In genomic region chr13:111534131-111534530, GRCm38 (mm10) we compare ENCODE assay signal across 11 mouse cellular contexts. TPM values are rescaled to one million over a fixed set of nuclear protein-coding genes. Genes with fewer than 3 reads are reported as not detected.
DNase-seq lines count a peak whose midpoint lies in the region; ATAC-seq and TF ChIP-seq lines count a peak whose summit lies in the region.
"Had no signal": no experiment of that assay in that cellular context is flagged by ENCODE, and none has a peak within 500 bp of the region (broad histone marks: within the 10 kb centered on the region; RNA-seq: fewer than 3 reads in every experiment).

No protein-coding gene starts in this region.

- H3K4me2 ChIP-seq in forebrain, embryonic 11.5 days (ENCODE audit: low read depth, low read length, severe bottlenecking): no peak overlapping the region
- no peak overlapping the region for H3K4me2 ChIP-seq in forebrain, embryonic 15.5 days (replicated peaks)
- H3K4me2 ChIP-seq in lung, postnatal 0 days (replicated peaks; ENCODE audit: low read depth, low read length): no peak overlapping the region
- no peak overlapping the region for H3K4me2 ChIP-seq in forebrain, embryonic 14.5 days (ENCODE audit: low read length)
- H3K4me2 ChIP-seq: lung, embryonic 15.5 days had no signal

- 72% methylated on average over 6 of the region's 6 CpGs for WGBS in forebrain, embryonic 11.5 days
- WGBS in forebrain, embryonic 15.5 days: 70% methylated on average over 6 of the region's 6 CpGs
- 65% methylated on average over 6 of the region's 6 CpGs for WGBS in lung, postnatal 0 days
- 70% methylated on average over 6 of the region's 6 CpGs for WGBS in bone marrow, adult 2 months
- 72% methylated on average over 6 of the region's 6 CpGs for WGBS in forebrain, embryonic 14.5 days

- H3K4me1 ChIP-seq in forebrain, embryonic 11.5 days (replicated peaks; ENCODE audit: control insufficient read depth, insufficient read depth, low read length): no peaks in the 10 kb centered on the region
- H3K4me1 ChIP-seq in forebrain, embryonic 15.5 days: no peaks in the 10 kb centered on the region
- no peaks in the 10 kb centered on the region for H3K4me1 ChIP-seq in lung, postnatal 0 days (ENCODE audit: insufficient read depth, low read depth, low read length)
- no peaks in the 10 kb centered on the region for H3K4me1 ChIP-seq in bone marrow, adult 2 months (ENCODE audit: control insufficient read depth, insufficient read depth, low read length)
- H3K4me1 ChIP-seq in forebrain, embryonic 14.5 days (ENCODE audit: control insufficient read depth, insufficient read depth, low read length): no peaks in the 10 kb centered on the region
- H3K4me1 ChIP-seq: lung, embryonic 15.5 days had no signal

- no peaks in the 10 kb centered on the region for H3K9me3 ChIP-seq in forebrain, embryonic 11.5 days (ENCODE audit: control insufficient read depth, low read length)
- H3K9me3 ChIP-seq in forebrain, embryonic 15.5 days: no peaks in the 10 kb centered on the region
- H3K9me3 ChIP-seq in lung, postnatal 0 days (ENCODE audit: low read length): no peaks in the 10 kb centered on the region
- H3K9me3 ChIP-seq in forebrain, embryonic 14.5 days (replicated peaks; ENCODE audit: control insufficient read depth, low read length): no peaks in the 10 kb centered on the region
- H3K9me3 ChIP-seq: lung, embryonic 15.5 days had no signal

- no peaks in the 10 kb centered on the region for H3K27me3 ChIP-seq in forebrain, embryonic 11.5 days (ENCODE audit: control insufficient read depth, insufficient read depth, low read length)
- no peaks in the 10 kb centered on the region for H3K27me3 ChIP-seq in forebrain, embryonic 15.5 days
- no peaks in the 10 kb centered on the region for H3K27me3 ChIP-seq in lung, postnatal 0 days (replicated peaks; ENCODE audit: insufficient read depth, low read length)
- no peaks in the 10 kb centered on the region for H3K27me3 ChIP-seq in forebrain, embryonic 14.5 days (replicated peaks; ENCODE audit: control insufficient read depth, insufficient read depth, low read length)
- H3K27me3 ChIP-seq: lung, embryonic 15.5 days had no signal

- no peak overlapping the region for H3K4me3 ChIP-seq in forebrain, embryonic 11.5 days (ENCODE audit: low read depth, low read length)
- H3K4me3 ChIP-seq in forebrain, embryonic 15.5 days: no peak overlapping the region
- H3K4me3 ChIP-seq in lung, postnatal 0 days (ENCODE audit: low read depth, low read length): no peak overlapping the region
- H3K4me3 ChIP-seq in bone marrow, adult 2 months (replicated peaks; ENCODE audit: control insufficient read depth, low read depth, low read length): no peak overlapping the region
- H3K4me3 ChIP-seq in forebrain, embryonic 14.5 days (ENCODE audit: low read depth, low read length): no peak overlapping the region
- H3K4me3 ChIP-seq: lung, embryonic 15.5 days had no signal

- ATAC-seq in forebrain, embryonic 11.5 days (replicated peaks; ENCODE audit: low FRiP score): no peak
- no peak for ATAC-seq in forebrain, embryonic 15.5 days (replicated peaks)
- ATAC-seq in lung, postnatal 0 days: no peak
- no peak for ATAC-seq in forebrain, embryonic 14.5 days

- no peak overlapping the region for H3K9ac ChIP-seq in forebrain, embryonic 11.5 days (ENCODE audit: low read length)
- H3K9ac ChIP-seq in forebrain, embryonic 15.5 days (replicated peaks): no peak overlapping the region
- no peak overlapping the region for H3K9ac ChIP-seq in lung, postnatal 0 days (replicated peaks; ENCODE audit: low read depth)
- H3K9ac ChIP-seq in forebrain, embryonic 14.5 days (ENCODE audit: low read length): no peak overlapping the region
- H3K9ac ChIP-seq: lung, embryonic 15.5 days had no signal

- no peaks in the 10 kb centered on the region for H3K36me3 ChIP-seq in forebrain, embryonic 11.5 days (ENCODE audit: control insufficient read depth, insufficient read depth, low read length)
- no peaks in the 10 kb centered on the region for H3K36me3 ChIP-seq in forebrain, embryonic 15.5 days
- H3K36me3 ChIP-seq in lung, postnatal 0 days (ENCODE audit: insufficient read depth, low read length): no peaks in the 10 kb centered on the region
- H3K36me3 ChIP-seq in forebrain, embryonic 14.5 days (ENCODE audit: control insufficient read depth, insufficient read depth, low read length): no peaks in the 10 kb centered on the region
- H3K36me3 ChIP-seq: lung, embryonic 15.5 days had no signal

- no peak for TF ChIP-seq POLR2A in bone marrow, adult 2 months (IDR thresholded peaks at IDR 0.05; ENCODE audit: borderline replicate concordance, control insufficient read depth, low read depth, low read length)

- TF ChIP-seq EP300 in lung, postnatal 0 days (IDR thresholded peaks at IDR 0.05): no peak

- peak; percentile 55 for DNase-seq in forebrain, embryonic 11.5 days (ENCODE audit: low spot score)
- DNase-seq in lung, postnatal 0 days (ENCODE audit: low spot score): no peak
- no peak for DNase-seq in lung, postnatal 36 days
- DNase-seq in retina, embryonic 14.5 days (ENCODE audit: low spot score): peak; percentile 37
- no peak for DNase-seq in forebrain, embryonic 14.5 days (ENCODE audit: low spot score)
- DNase-seq in right cerebral cortex, postnatal 25 days: no peak
- DNase-seq: heart, adult 18-20 months had no signal

- H3K27ac ChIP-seq in forebrain, embryonic 11.5 days (ENCODE audit: low read depth, low read length): no peak overlapping the region
- H3K27ac ChIP-seq in forebrain, embryonic 15.5 days (replicated peaks): no peak overlapping the region
- H3K27ac ChIP-seq in lung, postnatal 0 days (ENCODE audit: low read length): no peak overlapping the region
- H3K27ac ChIP-seq in bone marrow, adult 2 months (ENCODE audit: control insufficient read depth, insufficient read depth, low read depth, low read length, poor library complexity): no peak overlapping the region
- no peak overlapping the region for H3K27ac ChIP-seq in forebrain, embryonic 14.5 days (ENCODE audit: low read depth, low read length)
- H3K27ac ChIP-seq: lung, embryonic 15.5 days had no signal

- TF ChIP-seq CTCF in lung, postnatal 0 days (IDR thresholded peaks at IDR 0.05): peak; percentile 55
- TF ChIP-seq CTCF in bone marrow, adult 2 months (IDR thresholded peaks at IDR 0.05; ENCODE audit: control insufficient read depth, insufficient read depth, low read length): peak; percentile 67

RNA-seq across cellular contexts. Expression of gene Gm49496, which starts 15.6 kb away (rescaled TPM):
- not detected in 2 replicates for polyA plus RNA-seq in forebrain, embryonic 11.5 days (2014; fragmentation: Nextera tagmentation; extraction: Ambion mirVana)
- polyA plus RNA-seq in forebrain, embryonic 15.5 days (2015; fragmentation: Nextera tagmentation; extraction: Ambion mirVana): not detected in 2 replicates
- not detected in 2 replicates for polyA plus RNA-seq in lung, postnatal 0 days (2015; fragmentation: Nextera tagmentation; extraction: Ambion mirVana)
- polyA plus RNA-seq in bone marrow, adult 2 months (2011; ENCODE audit: insufficient read depth, insufficient read length, low replicate concordance, missing spikeins): 1.0 TPM in 1 of 2 replicates, not detected in the other
- polyA plus RNA-seq in forebrain, embryonic 14.5 days (2014; fragmentation: Nextera tagmentation; extraction: Ambion mirVana): not detected in 2 replicates
- polyA plus RNA-seq: embryonic facial prominence, embryonic 11.5 days; lung, embryonic 15.5 days had no signal

RNA-seq across cellular contexts. Expression of gene Gpbp1, which starts 44.2 kb away (rescaled TPM):
- polyA plus RNA-seq in forebrain, embryonic 11.5 days (2014; fragmentation: Nextera tagmentation; extraction: Ambion mirVana): 120 and 132 TPM in 2 replicates
- polyA plus RNA-seq in forebrain, embryonic 15.5 days (2015; fragmentation: Nextera tagmentation; extraction: Ambion mirVana): 105 and 111 TPM in 2 replicates
- polyA plus RNA-seq in lung, postnatal 0 days (2015; fragmentation: Nextera tagmentation; extraction: Ambion mirVana): 44.1 and 55.1 TPM in 2 replicates
- polyA plus RNA-seq in bone marrow, adult 2 months (2011; ENCODE audit: insufficient read depth, insufficient read length, low replicate concordance, missing spikeins): 77.9 and 98.2 TPM in 2 replicates
- polyA plus RNA-seq in forebrain, embryonic 14.5 days (2014; fragmentation: Nextera tagmentation; extraction: Ambion mirVana): 115 and 132 TPM in 2 replicates

RNA-seq across cellular contexts. Expression of gene Gm10198, which starts 58.5 kb away (rescaled TPM):
- polyA plus RNA-seq in forebrain, embryonic 11.5 days (2014; fragmentation: Nextera tagmentation; extraction: Ambion mirVana): not detected in 2 replicates
- not detected in 2 replicates for polyA plus RNA-seq in forebrain, embryonic 15.5 days (2015; fragmentation: Nextera tagmentation; extraction: Ambion mirVana)
- polyA plus RNA-seq in lung, postnatal 0 days (2015; fragmentation: Nextera tagmentation; extraction: Ambion mirVana): not detected in 2 replicates
- not detected in 2 replicates for polyA plus RNA-seq in bone marrow, adult 2 months (2011; ENCODE audit: insufficient read depth, insufficient read length, low replicate concordance, missing spikeins)
- not detected in 2 replicates for polyA plus RNA-seq in forebrain, embryonic 14.5 days (2014; fragmentation: Nextera tagmentation; extraction: Ambion mirVana)
- polyA plus RNA-seq: embryonic facial prominence, embryonic 11.5 days; lung, embryonic 15.5 days had no signal

Comparison
In these comparisons a context has a peak if more than half of its experiments do, and no peak if none do; other contexts are left out.
1. DNase-seq: peak in forebrain, embryonic 11.5 days (single experiment) and retina, embryonic 14.5 days (single experiment); none in lung, postnatal 0 days (single experiment), lung, postnatal 36 days (single experiment), forebrain, embryonic 14.5 days (single experiment) and right cerebral cortex, postnatal 25 days (single experiment).